Mouse (Mus musculus) lung, postnatal 4 days (tissue): ENCODE results near the gene Tor1aip2.

ENCODE experiments used
- DNase-seq, 2 experiments: peaks; one replicate each; pipeline ENCODE4 v3.0.0; 2021

Tor1aip2 gene

DNA sequence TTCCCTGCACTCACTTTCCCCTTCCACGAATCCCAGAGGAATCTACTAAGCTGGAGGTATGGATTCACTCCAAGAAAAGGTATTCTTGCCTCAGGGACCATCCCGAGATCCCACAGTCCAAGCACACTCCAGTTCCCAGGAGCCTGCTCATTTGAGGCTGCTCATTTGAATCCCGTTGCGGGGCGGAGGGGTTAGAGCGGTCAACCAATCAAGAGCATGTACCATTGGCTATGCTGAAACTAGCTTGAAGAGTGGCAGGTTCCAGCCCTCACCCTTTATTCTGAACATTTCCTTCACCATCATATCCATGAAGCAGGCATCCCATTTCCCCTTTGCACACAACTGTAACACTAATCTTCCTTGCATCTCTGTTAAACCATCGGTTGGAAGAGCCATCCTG, 76.9 kb downstream of the Tor1aip2 start:
- no peak for DNase-seq

DNA sequence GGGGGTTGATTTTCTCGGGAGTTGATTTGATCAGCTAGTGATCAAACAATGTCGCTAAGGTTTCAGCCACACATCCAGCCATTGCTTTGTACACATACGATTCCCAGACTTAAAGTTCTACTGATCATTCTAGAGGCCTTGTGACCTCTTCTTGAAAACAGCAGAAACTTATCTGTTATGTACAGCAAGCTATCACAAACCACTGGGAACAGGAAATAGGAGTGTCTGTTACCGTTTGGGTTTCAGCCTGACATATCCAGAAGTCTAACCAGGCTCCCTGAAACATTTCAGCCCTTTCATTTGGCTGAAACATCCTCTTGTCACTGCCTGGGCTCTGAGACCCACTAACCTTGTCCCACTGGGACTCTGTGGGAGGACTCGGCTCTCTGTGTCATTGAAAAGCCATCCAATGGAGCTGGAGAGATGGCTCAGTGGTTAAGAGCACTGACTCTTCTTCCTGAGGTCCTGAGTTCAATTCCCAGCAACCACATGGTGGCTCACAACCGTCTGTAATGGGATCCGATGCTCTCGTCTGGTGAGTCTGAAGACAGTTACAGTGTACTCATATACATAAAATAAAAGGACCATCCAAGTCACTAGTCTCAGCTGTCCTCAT, 78.8 kb downstream of the Tor1aip2 start:
- DNase-seq = no peak

DNA sequence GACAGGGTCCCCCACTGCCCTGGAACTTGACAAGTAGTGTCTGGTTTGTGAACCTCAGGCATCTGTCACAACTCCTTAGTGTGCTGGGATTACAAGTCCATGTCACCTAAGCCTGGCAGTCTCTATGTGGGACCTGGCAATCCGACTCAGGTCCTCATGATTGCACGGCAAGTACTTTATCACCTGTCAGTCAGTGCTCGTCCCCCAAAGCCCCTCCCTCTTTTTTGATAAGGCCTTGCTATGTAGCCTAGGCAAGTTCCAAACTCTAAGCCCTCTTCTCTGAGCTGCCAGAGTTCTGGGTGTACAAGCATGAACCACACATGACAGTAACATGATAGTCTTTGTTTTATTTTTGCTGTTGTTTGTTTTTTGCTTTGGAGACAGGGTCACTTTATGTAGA, 81.6 kb downstream of the Tor1aip2 start:
- DNase-seq = no peak
